Mouse (Mus musculus) heart, embryonic 11.5 days (tissue): ENCODE results near the gene Shisa2. TPM values are rescaled to one million over a fixed set of nuclear protein-coding genes. Genes with fewer than 3 reads are reported as not detected.

Experiments
- ATAC-seq: fragments of 200-750 bp; cut with Nextera tagmentation; replicated peaks from 2 replicates; pipeline ENCODE4 v1.8.0; 2017; ENCODE audit warnings: moderate library complexity; ENCODE audit not compliant: insufficient number of reproducible peaks, low FRiP score, low TSS enrichment
- H3K27ac ChIP-seq: fragments of 300-500 bp; sonication (generic); 2 replicates; pipeline ENCODE4 v1.5.1; 2014; ENCODE audit warnings: mild to moderate bottlenecking, low read depth, low read length
- H3K27me3 ChIP-seq: fragments of 300-500 bp; sonication (generic); 2 replicates; pipeline ENCODE4 v1.6.1; 2014; ENCODE audit warnings: mild to moderate bottlenecking, low read length, mixed read lengths; ENCODE audit not compliant: control insufficient read depth, insufficient read depth
- H3K36me3 ChIP-seq: fragments of 300-500 bp; sonication (generic); 2 replicates; pipeline ENCODE4 v1.6.1; 2014; ENCODE audit warnings: mild to moderate bottlenecking, low read length, moderate library complexity, mixed read lengths; ENCODE audit not compliant: control insufficient read depth, insufficient read depth
- H3K4me1 ChIP-seq: fragments of 300-500 bp; sonication (generic); 2 replicates; pipeline ENCODE4 v1.6.1; 2014; ENCODE audit warnings: low read length; ENCODE audit not compliant: control insufficient read depth, insufficient read depth
- H3K4me2 ChIP-seq: fragments of 300-500 bp; sonication (generic); 2 replicates; pipeline ENCODE4 v1.6.1; 2014; ENCODE audit warnings: mild to moderate bottlenecking, moderate library complexity
- H3K4me3 ChIP-seq: fragments of 300-500 bp; sonication (generic); 2 replicates; pipeline ENCODE4 v1.5.1; 2014; ENCODE audit warnings: low read depth, low read length
- H3K9ac ChIP-seq: fragments of 300-500 bp; sonication (generic); 2 replicates; pipeline ENCODE4 v1.6.1; 2014; ENCODE audit warnings: mild to moderate bottlenecking, low read depth, low read length, moderate library complexity
- H3K9me3 ChIP-seq: fragments of 300-500 bp; sonication (generic); replicated peaks from 2 replicates; pipeline ENCODE4 v1.6.1; 2016; ENCODE audit warnings: low read length; ENCODE audit not compliant: control insufficient read depth
- WGBS: fragments of 180-500 bp; shearing (Covaris S2); extraction: QIAGEN DNeasy Blood & Tissue Kit; methylation state at CpG from one replicate; pipeline ENCODE4 v1.1.7; 2014; ENCODE audit not compliant: insufficient replicate concordance; 5-methylcytosine and 5-hydroxymethylcytosine counted together
- polyA plus RNA-seq: library from polyadenylated mRNA; unstranded; fragments of >200 nt; fragmentation: Nextera tagmentation; extraction: Ambion mirVana; gene quantifications from 2 replicates; pipeline ENCODE4 v1.2.1, GENCODE M21; 2014

Gene Shisa2
- polyA plus RNA-seq, 1 experiment from 2014 or later, result 15.8 TPM

GRCm38 (mm10) chr14:59638906-59639703 lies 14.0 kb downstream of the Shisa2 start:
- ATAC-seq, result no peak
- no peak overlapping the region; the same call in 1 of the 2 replicates for H3K9ac ChIP-seq
- no peaks in the 10 kb centered on the region for H3K9me3 ChIP-seq
- H3K27ac ChIP-seq, result no peak overlapping the region
- 49% methylated on average over 7 of the region's 7 CpGs for WGBS
- H3K4me1 ChIP-seq, result peaks cover 21% of the 10 kb centered on the region
- no peak overlapping the region for H3K4me3 ChIP-seq
- no peak overlapping the region for H3K4me2 ChIP-seq
- no peaks in the 10 kb centered on the region for H3K36me3 ChIP-seq
- no peaks in the 10 kb centered on the region for H3K27me3 ChIP-seq

GRCm38 (mm10) chr14:59641856-59642255 lies 16.7 kb downstream of the Shisa2 start:
- Histone ChIP-seq H3K27ac (no peak overlapping the region), H3K4me2 (no peak overlapping the region), H3K4me3 (no peak overlapping the region), H3K9me3 (no peaks in the 10 kb centered on the region), H3K27me3 (no peaks in the 10 kb centered on the region), H3K4me1 (peaks cover 23% of the 10 kb centered on the region), H3K9ac (no peak overlapping the region), H3K36me3 (no peaks in the 10 kb centered on the region)
- ATAC-seq, result no peak
- WGBS, result 16% methylated on average over 5 of the region's 5 CpGs

DNA sequence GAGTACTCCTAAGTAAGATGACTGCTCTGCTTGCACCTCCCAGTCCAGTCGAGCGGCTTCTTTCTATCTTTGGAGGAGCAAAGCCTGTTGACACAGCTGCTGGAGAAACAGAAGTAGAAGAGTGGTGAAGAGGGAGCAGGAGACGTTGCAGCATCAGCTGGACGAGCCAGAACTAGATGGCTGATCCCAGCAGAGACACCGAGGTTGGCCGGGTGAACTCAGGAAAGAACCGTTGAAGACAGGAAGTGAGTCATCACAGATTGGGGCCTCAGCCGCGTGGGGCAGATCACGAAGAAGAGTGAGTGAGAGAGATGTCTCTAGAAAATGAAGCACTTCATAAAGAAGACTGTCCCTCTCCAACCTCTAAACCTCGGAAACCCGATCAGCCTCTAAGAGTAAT lies 18.5 kb downstream of the Shisa2 start:
- no peak for ATAC-seq
- H3K9me3 ChIP-seq, result no peaks in the 10 kb centered on the region
- WGBS, result 28% methylated on average over 12 of the region's 12 CpGs
- no peak overlapping the region for H3K9ac ChIP-seq
- no peak overlapping the region; the same call in 1 of the 2 replicates for H3K4me2 ChIP-seq
- no peak overlapping the region for H3K4me3 ChIP-seq
- H3K36me3 ChIP-seq, result no peaks in the 10 kb centered on the region
- no peaks in the 10 kb centered on the region for H3K27me3 ChIP-seq
- H3K4me1 ChIP-seq, result peaks cover 26% of the 10 kb centered on the region
- no peak overlapping the region for H3K27ac ChIP-seq

DNA sequence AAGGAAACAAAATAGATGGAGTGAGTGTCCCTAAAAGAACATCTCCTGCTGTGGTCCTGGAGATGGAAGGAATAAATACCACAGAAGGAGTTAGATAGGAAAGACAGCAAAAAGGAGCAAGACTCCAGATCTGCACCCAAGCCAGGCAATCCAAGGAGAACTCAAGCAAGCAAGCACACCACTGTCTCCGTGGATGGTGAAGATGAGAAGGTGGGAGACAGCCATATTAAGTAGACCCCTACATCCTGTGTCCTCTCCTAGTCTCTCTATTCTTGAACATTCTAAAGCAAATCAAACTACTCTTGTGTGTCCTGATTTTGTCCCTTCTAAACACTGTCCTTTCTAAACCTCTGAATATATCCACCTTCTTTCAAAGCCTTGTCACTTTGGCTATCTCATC lies 19.1 kb downstream of the Shisa2 start:
- 76% methylated on average over 1 of the region's 1 CpGs for WGBS
- H3K9ac ChIP-seq, result no peak overlapping the region
- H3K27me3 ChIP-seq, result no peaks in the 10 kb centered on the region
- H3K4me3 ChIP-seq, result no peak overlapping the region
- no peak overlapping the region for H3K4me2 ChIP-seq
- H3K9me3 ChIP-seq, result no peaks in the 10 kb centered on the region
- H3K36me3 ChIP-seq, result no peaks in the 10 kb centered on the region
- no peak for ATAC-seq
- peaks cover 26% of the 10 kb centered on the region for H3K4me1 ChIP-seq
- H3K27ac ChIP-seq, result no peak overlapping the region

DNA sequence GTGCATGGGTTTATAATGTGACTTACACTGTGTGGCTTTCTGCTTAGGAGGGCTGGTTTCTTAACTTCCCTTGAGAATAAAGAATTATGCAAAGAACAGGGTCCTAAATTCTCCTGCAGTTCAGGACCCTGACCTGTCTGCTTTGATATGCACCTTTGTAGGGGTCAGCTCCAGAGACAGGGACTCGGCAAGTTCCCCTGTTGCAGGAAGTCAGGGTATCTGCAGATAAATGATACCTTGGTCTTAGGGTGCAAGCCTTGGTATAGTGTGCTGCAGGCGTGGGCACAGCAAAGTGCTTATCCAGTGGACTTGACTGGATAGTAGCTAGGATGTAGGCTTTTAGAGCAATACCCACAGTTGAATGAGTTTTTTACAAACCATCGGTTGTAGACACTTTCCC lies 19.8 kb downstream of the Shisa2 start:
- WGBS, result 64% methylated on average over 3 of the region's 3 CpGs
- no peaks in the 10 kb centered on the region for H3K36me3 ChIP-seq
- H3K4me3 ChIP-seq, result no peak overlapping the region
- peaks cover 24% of the 10 kb centered on the region for H3K4me1 ChIP-seq
- no peaks in the 10 kb centered on the region for H3K9me3 ChIP-seq
- H3K9ac ChIP-seq, result no peak overlapping the region
- H3K4me2 ChIP-seq, result no peak overlapping the region
- no peaks in the 10 kb centered on the region for H3K27me3 ChIP-seq
- no peak for ATAC-seq
- no peak overlapping the region for H3K27ac ChIP-seq

DNA sequence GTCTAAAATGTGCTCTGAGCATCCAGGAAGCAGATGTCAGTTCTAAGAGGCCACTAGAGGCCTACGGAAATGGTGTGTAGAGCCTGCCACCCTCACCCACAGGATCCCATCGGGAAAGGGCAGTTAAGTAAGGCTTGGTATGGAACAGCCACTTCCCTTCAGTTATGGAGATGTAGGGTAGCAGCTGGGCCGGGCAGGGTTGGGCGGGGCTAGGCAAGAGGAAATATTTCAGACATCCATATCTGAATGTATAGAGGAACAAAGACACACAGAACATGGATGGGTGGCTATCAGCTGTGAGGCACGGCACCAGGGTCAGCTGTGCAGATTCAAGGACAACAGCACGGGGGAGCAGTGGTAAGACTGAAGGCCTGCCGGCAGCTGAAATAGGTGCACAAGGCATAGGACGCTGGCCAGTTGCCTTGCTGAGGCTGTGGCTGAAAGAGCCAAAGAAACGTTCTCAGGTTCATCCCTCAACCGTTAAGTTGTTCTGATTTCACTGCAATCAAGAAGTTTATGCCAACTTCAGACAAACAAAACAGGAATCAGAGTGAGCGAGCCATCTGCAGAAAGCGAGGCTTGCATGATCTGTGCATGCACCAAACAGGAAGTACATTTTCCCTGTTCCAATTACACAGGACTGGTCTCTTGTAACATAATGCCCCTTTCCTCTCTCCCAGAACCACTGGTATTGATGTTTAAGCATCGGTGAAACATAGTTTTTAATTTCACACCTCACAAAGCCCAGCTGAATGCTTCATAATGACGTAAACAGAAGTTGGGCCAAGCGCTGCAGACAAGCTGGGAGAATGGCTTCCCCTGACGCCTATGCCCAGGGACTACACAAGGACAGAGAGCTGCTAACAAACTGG lies 22.0 kb downstream of the Shisa2 start:
- H3K27me3 ChIP-seq, result no peaks in the 10 kb centered on the region
- H3K36me3 ChIP-seq, result no peaks in the 10 kb centered on the region
- no peak for ATAC-seq
- H3K4me3 ChIP-seq, result no peak overlapping the region
- H3K4me2 ChIP-seq, result no peak overlapping the region
- H3K27ac ChIP-seq, result peak overlapping the region; percentile 59; the same call in 1 of the 2 replicates
- WGBS, result 59% methylated on average over 16 of the region's 16 CpGs
- no peak overlapping the region for H3K9ac ChIP-seq
- H3K4me1 ChIP-seq, result peaks cover 18% of the 10 kb centered on the region
- no peaks in the 10 kb centered on the region for H3K9me3 ChIP-seq

DNA sequence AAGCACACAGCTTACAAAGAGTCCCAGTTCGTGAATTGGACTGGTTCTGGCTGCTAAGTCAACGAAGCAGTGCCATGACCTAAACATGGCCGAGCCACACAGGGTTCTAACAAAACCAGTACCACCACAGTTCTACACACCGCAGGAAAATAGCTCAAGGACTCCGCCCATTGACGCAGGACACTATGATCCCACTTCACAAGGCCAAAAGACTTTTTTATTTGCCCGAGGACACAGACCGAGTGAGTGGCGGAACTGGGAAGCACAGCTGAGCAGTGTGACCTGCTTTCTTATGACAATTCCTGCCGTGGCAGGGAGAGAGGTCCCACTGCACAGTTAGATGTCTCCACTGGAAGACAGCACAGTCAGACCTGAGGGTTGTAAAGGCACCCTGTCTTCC lies 23.5 kb downstream of the Shisa2 start:
- no peaks in the 10 kb centered on the region for H3K9me3 ChIP-seq
- no peak overlapping the region for H3K9ac ChIP-seq
- no peaks in the 10 kb centered on the region for H3K27me3 ChIP-seq
- H3K27ac ChIP-seq, result no peak overlapping the region
- H3K4me1 ChIP-seq, result peaks cover 14% of the 10 kb centered on the region
- H3K4me3 ChIP-seq, result no peak overlapping the region
- H3K36me3 ChIP-seq, result no peaks in the 10 kb centered on the region
- 79% methylated on average over 10 of the region's 10 CpGs for WGBS
- H3K4me2 ChIP-seq, result no peak overlapping the region
- ATAC-seq, result no peak

- Histone ChIP-seq H3K27me3 (no peaks in the 10 kb centered on the region), H3K4me1 (peaks cover 7% of the 10 kb centered on the region), H3K4me3 (no peak overlapping the region), H3K36me3 (no peaks in the 10 kb centered on the region), H3K4me2 (no peak overlapping the region), H3K9ac (no peak overlapping the region), H3K27ac (no peak overlapping the region), H3K9me3 (no peaks in the 10 kb centered on the region)
- WGBS, result 67% methylated on average over 6 of the region's 6 CpGs
- ATAC-seq, result no peak
These were observed 24.2 kb downstream of the Shisa2 start for GRCm38 (mm10) chr14:59649337-59649736.
